Comparison of ENCODE assay signal across 17 mouse cellular contexts in genomic region chr5:64095342-64095993, GRCm38 (mm10). TPM values are rescaled to one million over a fixed set of nuclear protein-coding genes. Genes with fewer than 3 reads are reported as not detected.
DNase-seq lines count a peak whose midpoint lies in the region; ATAC-seq and TF ChIP-seq lines count a peak whose summit lies in the region.
"Had no signal": no experiment of that assay in that cellular context is flagged by ENCODE, and none has a peak within 500 bp of the region (broad histone marks: within the 10 kb centered on the region; RNA-seq: fewer than 3 reads in every experiment).

No protein-coding gene starts in this region.

- no peaks in the 10 kb centered on the region for H3K9me3 ChIP-seq in midbrain, embryonic 11.5 days (ENCODE audit: control insufficient read depth, low read length)
- no peaks in the 10 kb centered on the region for H3K9me3 ChIP-seq in midbrain, embryonic 14.5 days (ENCODE audit: control insufficient read depth, low read length)
- no peaks in the 10 kb centered on the region for H3K9me3 ChIP-seq in G1E (replicated peaks)
- no peaks in the 10 kb centered on the region for H3K9me3 ChIP-seq in intestine, embryonic 16.5 days (ENCODE audit: control insufficient read depth, low read length)
- H3K9me3 ChIP-seq: neural tube, embryonic 13.5 days had no signal

- no peak overlapping the region for H3K9ac ChIP-seq in midbrain, embryonic 11.5 days (ENCODE audit: low read length)
- no peak overlapping the region for H3K9ac ChIP-seq in midbrain, embryonic 14.5 days (replicated peaks; ENCODE audit: low read length)
- no peak overlapping the region for H3K9ac ChIP-seq in intestine, embryonic 16.5 days (ENCODE audit: low read depth, low read length)
- H3K9ac ChIP-seq: neural tube, embryonic 13.5 days had no signal

- 79% methylated on average over 5 of the region's 5 CpGs for WGBS in midbrain, embryonic 11.5 days
- 86% methylated on average over 5 of the region's 5 CpGs for whole genome bisulfite sequencing in midbrain, embryonic 14.5 days
- WGBS in intestine, embryonic 16.5 days: 57% methylated on average over 5 of the region's 5 CpGs

- H3K4me1 ChIP-seq in midbrain, embryonic 11.5 days (ENCODE audit: control insufficient read depth, insufficient read depth, low read length): peaks cover 3% of the 10 kb centered on the region; the same call in 1 of the 2 replicates
- peaks cover 13% of the 10 kb centered on the region for H3K4me1 ChIP-seq in midbrain, embryonic 14.5 days (ENCODE audit: control insufficient read depth, insufficient read depth, low read length)
- peaks cover 44% of the 10 kb centered on the region for H3K4me1 ChIP-seq in G1E (ENCODE audit: insufficient read depth, low read depth, low read length)
- peaks cover 20% of the 10 kb centered on the region for H3K4me1 ChIP-seq in intestine, embryonic 16.5 days (ENCODE audit: control insufficient read depth, insufficient read depth, low read length)

- no peaks in the 10 kb centered on the region for H3K36me3 ChIP-seq in midbrain, embryonic 11.5 days (ENCODE audit: control insufficient read depth, insufficient read depth, low read length)
- H3K36me3 ChIP-seq in midbrain, embryonic 14.5 days (ENCODE audit: control insufficient read depth, insufficient read depth, low read length): peaks cover 4% of the 10 kb centered on the region; the same call in 1 of the 2 replicates
- H3K36me3 ChIP-seq in G1E (replicated peaks): peaks cover 45% of the 10 kb centered on the region
- H3K36me3 ChIP-seq in intestine, embryonic 16.5 days (ENCODE audit: control insufficient read depth, insufficient read depth, low read length): peaks cover 10% of the 10 kb centered on the region

- H3K4me3 ChIP-seq in midbrain, embryonic 11.5 days (ENCODE audit: low read depth, low read length): no peak overlapping the region
- H3K4me3 ChIP-seq in midbrain, embryonic 14.5 days (replicated peaks; ENCODE audit: low read depth, low read length): no peak overlapping the region
- peak overlapping the region; percentile 40; the same call in 1 of the 2 replicates for H3K4me3 ChIP-seq in G1E (ENCODE audit: low read depth, low read length)
- no peak overlapping the region for H3K4me3 ChIP-seq in intestine, embryonic 16.5 days (ENCODE audit: low read length)

- ATAC-seq in midbrain, embryonic 11.5 days (ENCODE audit: low FRiP score): no peak
- no peak for ATAC-seq in midbrain, embryonic 14.5 days (ENCODE audit: low FRiP score, low TSS enrichment)
- ATAC-seq in G1E (ENCODE audit: extremely low read depth, insufficient number of reproducible peaks, low FRiP score, poor library complexity, severe bottlenecking): peak; percentile 63
- ATAC-seq in intestine, embryonic 16.5 days: peak; percentile 32
- ATAC-seq in megakaryocyte progenitor cell, adult 5-6 weeks (replicated peaks; ENCODE audit: poor library complexity): peak; percentile 41
- ATAC-seq: CD4-positive, CD25-positive, alpha-beta regulatory T cell, adult 4 months; lung, postnatal 0 days; midbrain, embryonic 16.5 days had no signal

- no peak overlapping the region for H3K27ac ChIP-seq in midbrain, embryonic 11.5 days (ENCODE audit: low read depth, low read length)
- H3K27ac ChIP-seq in midbrain, embryonic 14.5 days (replicated peaks; ENCODE audit: low read depth, low read length): no peak overlapping the region
- H3K27ac ChIP-seq in intestine, embryonic 16.5 days (ENCODE audit: low read length): peak overlapping the region; percentile 38; the same call in 1 of the 2 replicates
- H3K27ac ChIP-seq: neural tube, embryonic 13.5 days had no signal

- DNase-seq in midbrain, embryonic 11.5 days (ENCODE audit: low spot score, missing footprints): peak; percentile 47
- DNase-seq in midbrain, embryonic 14.5 days: no peak
- peak; percentile 36 for DNase-seq in G1E (ENCODE audit: low spot score)
- no peak for DNase-seq in adrenal gland, postnatal 4 days (ENCODE audit: low spot score in 2 of 2)
- no peak for DNase-seq in kidney, postnatal 25 days
- no peak for DNase-seq in ovary, postnatal 36 days (ENCODE audit: low spot score)
- DNase-seq: cerebellum, adult 11 months; heart, adult 11 months; kidney, postnatal 10 days; left cerebral cortex, postnatal 4 days; spleen, adult 18-20 months had no signal

- no peaks in the 10 kb centered on the region for H3K27me3 ChIP-seq in midbrain, embryonic 11.5 days (ENCODE audit: control insufficient read depth, insufficient read depth, low read length)
- H3K27me3 ChIP-seq in midbrain, embryonic 14.5 days (ENCODE audit: control insufficient read depth, insufficient read depth, low read length): no peaks in the 10 kb centered on the region
- H3K27me3 ChIP-seq in G1E (ENCODE audit: insufficient read depth, low read length): no peaks in the 10 kb centered on the region
- no peaks in the 10 kb centered on the region for H3K27me3 ChIP-seq in intestine, embryonic 16.5 days (replicated peaks; ENCODE audit: control insufficient read depth, insufficient read depth, low read length)
- H3K27me3 ChIP-seq: neural tube, embryonic 13.5 days had no signal

- no peak overlapping the region for H3K4me2 ChIP-seq in midbrain, embryonic 11.5 days
- H3K4me2 ChIP-seq in midbrain, embryonic 14.5 days (ENCODE audit: low read length): no peak overlapping the region
- H3K4me2 ChIP-seq in intestine, embryonic 16.5 days (ENCODE audit: low read depth, low read length): no peak overlapping the region

- TF ChIP-seq CTCF in G1E (IDR thresholded peaks at IDR 0.05; ENCODE audit: low read depth, low read length): no peak

RNA-seq across cellular contexts. Expression of gene Pgm2, which starts 2.7 kb away (rescaled TPM):
- 22.8 and 29.3 TPM in 2 replicates for polyA plus RNA-seq in midbrain, embryonic 11.5 days (2014; fragmentation: Nextera tagmentation; extraction: Ambion mirVana)
- polyA plus RNA-seq in midbrain, embryonic 14.5 days (2014; fragmentation: Nextera tagmentation; extraction: Ambion mirVana): 17.1 and 20.5 TPM in 2 replicates
- total RNA-seq in G1E (2014; fragmentation: Nextera tagmentation): 101 and 110 TPM in 2 replicates
- 64.1 and 65.8 TPM in 2 replicates for total RNA-seq in G1E (2017)
- polyA plus RNA-seq in G1E (2012): 49.0 and 61.2 TPM in 2 replicates
- 37.6 and 38.5 TPM in 2 replicates for polyA plus RNA-seq in intestine, embryonic 16.5 days (2015; fragmentation: Nextera tagmentation; extraction: Ambion mirVana)
- 40.1 and 40.7 TPM in 2 replicates for total RNA-seq in megakaryocyte progenitor cell, adult 5-6 weeks (2015)
- 32.9 and 35.2 TPM in 2 replicates for total RNA-seq in megakaryocyte progenitor cell, adult 5-6 weeks (2017)
- 10 to 100 TPM; 22.6 to 28.3 TPM for total RNA-seq in adrenal gland, postnatal 4 days (2021)

Comparison
In these comparisons a context has a peak if more than half of its experiments do, and no peak if none do; other contexts are left out.
1. DNase-seq: peak in midbrain, embryonic 11.5 days (single experiment) and G1E (single experiment); none in midbrain, embryonic 14.5 days (single experiment), adrenal gland, postnatal 4 days (0 of 2), kidney, postnatal 25 days (0 of 2) and ovary, postnatal 36 days (single experiment).
2. ATAC-seq: peak in G1E (single experiment), intestine, embryonic 16.5 days (single experiment) and megakaryocyte progenitor cell, adult 5-6 weeks (single experiment); none in midbrain, embryonic 11.5 days (single experiment) and midbrain, embryonic 14.5 days (single experiment).